Mouse (Mus musculus) T-cell, adult 2 months (primary cell): ENCODE measurements around the gene Slc7a5.

Experiments
- DNase-seq: peaks from one replicate; pipeline ENCODE4 v3.0.0; 2022; ENCODE audit warnings: low spot score

The Slc7a5 gene

DNA sequence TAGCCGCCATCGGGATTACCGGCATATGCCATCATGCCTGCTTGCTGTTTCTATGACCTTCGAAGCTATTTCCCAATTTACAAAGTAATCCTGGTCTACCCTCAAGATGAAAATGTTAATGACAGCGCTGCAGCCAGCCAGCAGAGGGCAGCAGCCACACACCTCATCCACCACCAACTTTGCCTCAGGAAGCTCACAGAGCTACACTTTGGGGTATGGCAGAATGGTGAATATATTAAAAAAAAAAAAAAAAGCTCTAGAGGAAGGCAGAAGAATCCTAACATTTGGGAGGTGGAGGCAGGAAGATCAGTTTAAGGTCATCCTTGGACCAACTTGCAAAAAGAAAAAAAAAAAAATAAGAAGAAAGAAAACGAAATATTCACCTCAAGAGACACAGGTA lies 57.5 kb downstream of the Slc7a5 start:
- DNase-seq = peak; percentile 76

DNA sequence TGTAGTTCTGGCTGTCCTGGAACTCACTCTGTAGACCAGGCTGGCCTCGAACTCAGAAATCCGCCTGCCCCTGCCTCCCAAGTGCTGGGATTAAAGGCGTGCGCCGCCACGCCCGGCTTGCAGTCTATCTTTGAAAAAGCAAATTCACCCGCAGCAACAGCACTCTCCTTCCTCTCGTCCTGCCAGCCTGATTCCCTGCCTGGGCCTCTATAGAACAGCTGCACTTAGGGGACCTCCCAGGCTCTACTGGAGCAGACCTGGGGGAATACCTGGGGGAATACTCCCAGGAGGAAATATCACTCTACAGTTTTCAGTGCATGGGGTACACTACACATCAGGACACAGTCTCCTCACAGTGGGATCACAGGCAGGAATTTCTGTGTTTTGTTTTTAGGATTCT lies 58.2 kb downstream of the Slc7a5 start:
- DNase-seq = no peak

DNA sequence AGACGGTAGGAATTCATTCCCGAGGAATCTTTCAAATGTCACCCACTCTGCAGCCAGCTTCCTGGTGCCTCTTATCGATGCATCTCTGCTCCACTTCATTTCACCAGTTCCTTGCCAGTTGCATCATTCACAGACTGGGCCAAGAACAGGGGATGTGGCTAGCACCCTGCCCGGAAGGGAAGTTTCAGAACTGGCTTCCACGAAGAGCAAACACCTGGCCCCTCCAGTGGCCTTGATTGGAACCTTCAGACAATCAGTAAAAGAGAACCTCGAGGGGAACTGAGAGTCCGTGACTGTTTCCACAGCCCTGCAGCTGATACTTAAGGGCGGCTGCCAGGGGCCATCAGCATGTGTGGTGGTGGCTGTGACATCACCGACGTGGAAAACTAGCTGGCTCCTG lies 59.0 kb downstream of the Slc7a5 start:
- DNase-seq = no peak

DNA sequence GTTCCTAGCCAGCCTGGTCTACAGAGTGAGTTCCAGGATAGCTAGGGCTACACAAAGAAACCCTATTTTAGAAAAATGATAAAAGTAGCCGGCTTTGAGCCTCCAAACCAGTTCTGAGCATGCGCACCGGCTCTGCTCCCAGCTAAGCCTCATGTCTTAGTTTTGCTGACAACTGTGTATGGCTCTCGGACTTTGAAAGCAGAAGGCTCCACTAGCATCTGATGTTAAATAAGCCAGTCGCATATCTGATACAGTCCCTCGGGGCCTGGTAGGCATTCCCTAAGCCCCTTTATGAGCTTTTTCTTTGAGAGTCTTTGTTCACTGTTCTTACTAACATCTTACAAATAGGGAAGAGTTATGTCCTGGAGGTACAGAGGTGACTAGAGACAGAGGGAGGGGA lies 59.5 kb downstream of the Slc7a5 start:
- DNase-seq = no peak

DNA sequence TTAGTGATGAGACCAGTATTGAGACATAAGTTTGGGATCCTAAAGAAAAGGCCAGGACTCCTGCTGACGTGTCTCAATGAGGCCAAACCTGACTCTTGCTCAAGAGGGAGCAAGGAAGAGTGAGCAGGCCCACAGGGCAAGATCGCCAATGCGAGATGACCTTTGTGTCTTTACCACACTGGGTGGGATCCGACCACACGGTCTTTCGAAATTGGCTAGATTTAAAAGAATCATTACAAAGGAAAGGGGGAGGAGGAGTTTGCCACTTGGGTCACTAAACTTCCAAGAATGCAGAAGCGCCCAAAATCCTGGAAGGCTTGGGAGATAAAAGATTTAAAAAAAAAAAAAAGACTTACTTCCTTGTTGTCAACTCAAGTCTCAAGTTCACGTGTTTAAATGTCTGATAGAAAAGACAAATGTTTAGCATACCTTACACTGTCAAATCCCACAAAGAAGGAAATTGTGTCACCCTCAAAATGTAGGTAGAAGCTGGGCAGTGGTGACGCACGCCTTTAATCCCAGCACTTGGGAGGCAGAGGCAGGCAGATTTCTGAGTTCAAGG lies 60.2 kb downstream of the Slc7a5 start:
- DNase-seq = no peak

DNA sequence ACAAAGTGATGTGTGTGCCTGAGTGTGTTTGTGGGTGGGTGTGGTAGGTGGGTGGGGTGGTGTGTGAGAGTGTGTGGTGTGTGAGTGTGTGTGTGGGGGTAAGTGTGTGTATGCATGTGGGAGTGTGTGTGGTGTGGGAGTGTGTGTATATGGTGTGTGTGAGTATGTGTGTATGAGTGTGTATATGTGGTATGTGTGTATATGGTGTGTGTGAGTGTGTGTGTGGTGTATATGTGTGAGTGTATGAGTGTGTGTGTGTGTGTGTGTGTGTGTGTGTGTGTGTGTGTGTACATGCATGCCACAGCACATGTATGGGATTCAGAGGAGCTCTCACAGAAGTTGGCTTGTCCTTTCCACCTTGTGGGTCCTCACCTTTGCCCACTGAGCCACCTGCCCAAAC lies 60.7 kb downstream of the Slc7a5 start:
- DNase-seq = no peak

DNA sequence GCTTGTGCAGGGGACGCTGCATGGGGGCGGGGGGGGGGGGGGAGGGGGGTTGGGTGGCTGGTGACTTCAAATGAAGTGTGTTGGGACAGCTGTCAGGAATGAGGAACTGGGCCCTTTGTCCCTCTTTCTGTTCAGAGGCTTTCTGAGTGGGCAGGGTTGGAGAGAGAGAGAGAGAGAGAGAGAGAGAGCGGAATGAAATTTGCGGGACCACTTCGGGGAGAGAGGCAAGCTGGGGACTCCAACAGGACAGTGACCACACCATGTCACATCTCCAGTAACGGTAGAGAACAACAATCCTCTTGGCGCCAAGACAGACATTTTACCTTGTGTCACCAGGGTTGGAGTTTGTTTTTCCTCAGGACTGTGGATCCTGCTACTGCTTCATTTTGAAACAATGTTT lies 62.7 kb downstream of the Slc7a5 start:
- DNase-seq = no peak

DNA sequence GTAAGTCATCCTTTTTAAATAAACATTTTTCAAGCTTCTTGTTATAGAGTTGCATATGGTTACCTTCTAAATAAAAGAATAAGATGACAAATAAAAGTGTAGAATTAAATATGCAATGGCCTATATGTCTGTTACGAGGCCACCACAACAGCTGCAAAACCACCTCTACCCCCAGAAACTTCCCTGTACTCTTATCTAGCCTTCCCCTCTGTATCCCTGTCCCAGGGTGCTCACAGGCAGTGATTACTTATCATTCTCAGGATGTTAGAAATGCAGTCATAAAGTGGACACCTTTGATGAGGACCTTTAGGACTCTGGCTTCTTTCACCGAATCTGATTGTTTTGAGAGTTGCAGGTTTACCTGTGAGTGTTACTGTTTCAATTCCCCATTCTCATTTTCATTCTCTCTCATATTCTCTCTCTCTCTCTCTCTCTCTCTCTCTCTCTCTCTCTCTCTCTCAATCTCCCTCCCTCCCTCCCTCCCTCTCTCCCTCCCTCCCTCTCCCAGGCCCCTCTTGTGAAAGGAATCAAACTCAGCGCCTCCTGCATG lies 64.2 kb downstream of the Slc7a5 start:
- DNase-seq = no peak

DNA sequence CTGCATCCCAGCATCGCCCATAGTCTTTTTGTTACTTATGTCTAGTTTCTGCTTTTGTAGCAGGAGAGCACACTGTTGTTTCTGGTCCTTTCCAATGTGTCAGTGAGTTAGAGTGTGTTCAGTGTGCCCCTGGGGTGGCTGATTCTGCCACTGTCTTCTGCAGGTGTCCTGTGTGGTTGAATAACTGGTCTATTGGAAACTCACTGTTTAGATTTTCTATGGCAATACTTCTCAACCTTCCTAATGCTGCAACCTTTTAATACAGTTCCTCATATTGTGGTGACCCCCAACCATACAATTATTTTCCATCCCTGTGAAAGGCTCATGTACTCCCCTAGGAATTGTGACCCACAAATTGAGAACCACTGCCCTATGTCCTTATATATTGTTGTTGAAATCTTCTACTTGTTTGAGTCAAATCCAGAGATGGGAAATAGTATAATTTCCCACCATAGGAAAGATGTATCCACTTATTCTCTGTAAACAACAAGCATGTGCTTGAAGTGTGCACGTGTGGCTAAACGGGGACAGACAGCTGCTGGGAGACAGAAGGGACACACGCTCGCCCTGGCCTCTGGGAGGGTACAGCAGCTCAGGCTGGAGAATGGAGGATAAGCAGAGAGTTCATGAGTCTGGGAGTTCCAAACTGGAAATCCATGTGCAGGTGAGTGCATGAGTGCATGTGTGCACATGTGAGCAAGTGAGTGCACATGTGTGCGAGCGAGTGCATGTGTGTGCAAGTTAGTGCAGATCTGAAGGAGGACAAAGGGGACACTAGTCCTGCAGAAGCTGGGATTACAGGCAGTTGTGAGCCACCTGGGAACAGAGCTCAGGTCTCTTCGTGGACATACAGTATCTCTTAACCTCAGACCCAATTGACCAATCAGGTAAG lies 65.2 kb downstream of the Slc7a5 start:
- DNase-seq = no peak

DNA sequence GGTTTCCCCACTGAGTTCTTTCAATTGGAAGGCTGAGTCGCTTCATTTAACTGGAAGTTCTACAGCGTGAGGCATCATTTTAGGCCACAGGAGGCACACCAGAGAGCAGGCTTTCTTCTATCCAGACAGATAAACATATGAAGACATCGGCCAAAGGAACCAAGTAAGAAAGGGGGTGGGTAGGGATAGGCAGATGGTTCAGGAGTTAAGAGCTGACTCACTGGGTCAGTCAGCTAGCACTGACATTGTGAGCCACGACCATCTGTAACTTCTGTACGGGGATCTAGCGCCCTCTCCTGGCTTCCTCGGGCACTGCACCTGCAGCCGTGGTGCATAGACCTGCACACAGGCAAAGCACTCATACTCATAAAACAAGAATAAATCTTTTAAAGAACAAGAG lies 66.3 kb downstream of the Slc7a5 start:
- peak; percentile 61 for DNase-seq

DNA sequence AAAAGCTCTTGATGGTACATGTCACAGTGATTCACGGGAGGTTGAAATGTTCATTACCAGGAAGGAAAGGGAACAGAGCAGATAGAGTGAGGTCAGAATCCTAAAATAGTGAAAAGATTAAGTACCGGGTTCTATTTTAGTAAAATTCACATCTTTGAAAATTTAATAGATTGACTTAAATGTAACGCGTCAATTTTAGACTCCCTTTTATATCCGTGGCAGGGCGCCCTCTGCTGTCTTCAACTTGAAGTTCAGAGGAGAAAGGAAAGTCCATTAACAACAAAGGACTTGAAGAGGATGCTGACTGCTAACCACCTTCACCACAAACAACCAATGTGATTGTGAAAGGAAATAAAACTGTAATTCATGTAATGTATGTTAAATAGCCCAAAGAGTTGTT lies 75.0 kb downstream of the Slc7a5 start:
- peak; percentile 82 for DNase-seq

DNA sequence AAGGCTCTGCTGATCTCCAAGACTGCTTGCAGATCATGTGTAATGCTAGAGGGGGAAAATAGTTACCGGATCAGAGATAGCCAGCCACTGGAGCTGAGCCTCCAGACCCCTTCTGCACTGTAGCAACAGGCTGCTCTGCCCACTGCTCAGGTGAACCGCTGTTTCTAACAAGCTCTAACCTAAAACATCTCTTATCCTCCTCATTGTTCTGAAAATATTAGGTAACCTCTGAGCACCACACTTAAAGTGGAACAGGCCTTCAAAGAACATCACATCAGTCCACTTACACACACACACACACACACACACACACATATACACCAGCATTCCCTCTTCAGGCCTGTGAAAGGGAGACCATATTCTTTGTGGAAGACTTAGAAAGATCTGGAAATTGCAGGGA lies 75.4 kb downstream of the Slc7a5 start:
- no peak for DNase-seq
